In the genomic region with DNA sequence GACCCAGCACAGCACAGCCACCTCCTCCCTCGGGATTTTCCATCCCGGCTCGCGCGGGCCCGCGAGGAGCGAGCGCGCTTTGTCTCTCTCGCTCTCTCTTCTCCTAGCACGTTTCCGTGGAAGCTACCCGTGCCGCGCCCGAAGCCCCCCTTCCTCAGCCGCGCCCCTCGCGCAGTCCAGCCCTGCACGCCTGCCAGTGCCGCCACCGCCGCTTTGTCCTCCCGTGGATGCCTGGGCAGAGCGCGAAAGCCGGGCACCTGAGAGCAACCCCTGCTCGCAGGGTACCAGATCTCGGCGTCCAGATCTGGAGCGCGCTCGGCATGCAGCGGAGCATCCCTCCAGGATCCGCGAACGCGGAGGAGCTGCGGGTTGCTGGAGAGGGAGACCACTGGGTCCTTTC, we compare ENCODE assay signal across 7 mouse cellular contexts. TPM values are rescaled to one million over a fixed set of nuclear protein-coding genes. Genes with fewer than 3 reads are reported as not detected.
A peak's percentile ranks its signal among the peaks of the same experiment; 100 is the strongest.
DNase-seq lines count a peak whose midpoint lies in the region; ATAC-seq and TF ChIP-seq lines count a peak whose summit lies in the region.

No protein-coding gene starts in this region.

- H3K4me3 ChIP-seq in E14TG2a.4 (replicated peaks; ENCODE audit: low read length), result peak overlapping the region; percentile 77
- peak overlapping the region; percentile 43 to 44; a peak in 3 of 4 replicates for H3K4me3 ChIP-seq in ES-E14 (ENCODE audit: insufficient read depth in 1 of 2, low read depth in 1 of 2, low read length in 2 of 2, poor library complexity in 1 of 2, severe bottlenecking in 1 of 2)
- peak overlapping the region; percentile 64 for H3K4me3 ChIP-seq in forebrain, embryonic 10.5 days
- H3K4me3 ChIP-seq in intestine, embryonic 16.5 days (ENCODE audit: low read length), result peak overlapping the region; percentile 55
- H3K4me3 ChIP-seq in midbrain, embryonic 15.5 days, result peak overlapping the region; percentile 87

- no peak for DNase-seq in ES-E14 (ENCODE audit: low read depth, low spot score)
- DNase-seq in forebrain, embryonic 10.5 days (ENCODE audit: extremely low spot score, low spot score), result peak; percentile 26
- peak; percentile 22 for DNase-seq in testis, postnatal 14 days (ENCODE audit: low spot score)
- DNase-seq in gastrocnemius, adult 8-10 months (ENCODE audit: low spot score in 2 of 2), result no peak

- H3K27ac ChIP-seq in ES-E14 (ENCODE audit: insufficient read depth, low read depth, low read length, poor library complexity, severe bottlenecking), result no peak overlapping the region
- H3K27ac ChIP-seq in forebrain, embryonic 10.5 days, result peak overlapping the region; percentile 51
- no peak overlapping the region for H3K27ac ChIP-seq in intestine, embryonic 16.5 days (ENCODE audit: low read length)
- peak overlapping the region; percentile 90 for H3K27ac ChIP-seq in midbrain, embryonic 15.5 days

- H3K9ac ChIP-seq in ES-E14 (ENCODE audit: insufficient read depth, low read depth, low read length, poor library complexity, severe bottlenecking), result no peak overlapping the region
- H3K9ac ChIP-seq in intestine, embryonic 16.5 days (ENCODE audit: low read depth, low read length), result 0 out of 2 replicates have a peak overlapping the region, but pooled peaks have one; percentile 20
- peak overlapping the region; percentile 78 for H3K9ac ChIP-seq in midbrain, embryonic 15.5 days

- in situ Hi-C loops in ES-E14 (cut with MboI; ENCODE audit: low sequenced_read_pairs in 2 of 2, unreplicated experiment in 2 of 2), result no loop called here

- no peak for TF ChIP-seq CTCF in E14TG2a.4 (conservative IDR thresholded peaks at IDR 0.05; ENCODE audit: low read length)

- no peaks in the 10 kb centered on the region for H3K9me3 ChIP-seq in E14TG2a.4 (ENCODE audit: low read length)
- H3K9me3 ChIP-seq in ES-E14 (ENCODE audit: control insufficient read depth, insufficient read depth, low read depth, low read length), result no peaks in the 10 kb centered on the region
- H3K9me3 ChIP-seq in forebrain, embryonic 10.5 days, result no peaks in the 10 kb centered on the region
- no peaks in the 10 kb centered on the region for H3K9me3 ChIP-seq in intestine, embryonic 16.5 days (ENCODE audit: control insufficient read depth, low read length)
- H3K9me3 ChIP-seq in midbrain, embryonic 15.5 days, result no peaks in the 10 kb centered on the region

- H3K4me2 ChIP-seq in intestine, embryonic 16.5 days (ENCODE audit: low read depth, low read length), result peak overlapping the region; percentile 45
- H3K4me2 ChIP-seq in midbrain, embryonic 15.5 days, result peak overlapping the region; percentile 58

- ATAC-seq in intestine, embryonic 16.5 days, result no peak
- peak; percentile 60 for ATAC-seq in midbrain, embryonic 15.5 days (replicated peaks)

- H3K27me3 ChIP-seq in E14TG2a.4 (ENCODE audit: insufficient read depth, low read length), result peaks cover 43% of the 10 kb centered on the region
- H3K27me3 ChIP-seq in forebrain, embryonic 10.5 days (ENCODE audit: poor library complexity, severe bottlenecking), result peaks cover 32% of the 10 kb centered on the region
- peaks cover 18% of the 10 kb centered on the region; the same call in 1 of the 2 replicates for H3K27me3 ChIP-seq in intestine, embryonic 16.5 days (replicated peaks; ENCODE audit: control insufficient read depth, insufficient read depth, low read length)
- H3K27me3 ChIP-seq in midbrain, embryonic 15.5 days (replicated peaks), result no peaks in the 10 kb centered on the region

- H3K36me3 ChIP-seq in E14TG2a.4 (ENCODE audit: insufficient read depth, low read length), result no peaks in the 10 kb centered on the region
- H3K36me3 ChIP-seq in ES-E14 (ENCODE audit: control insufficient read depth, insufficient read depth, low read length, poor library complexity, severe bottlenecking), result no peaks in the 10 kb centered on the region
- no peaks in the 10 kb centered on the region for H3K36me3 ChIP-seq in forebrain, embryonic 10.5 days (replicated peaks)
- no peaks in the 10 kb centered on the region for H3K36me3 ChIP-seq in intestine, embryonic 16.5 days (ENCODE audit: control insufficient read depth, insufficient read depth, low read length)
- no peaks in the 10 kb centered on the region for H3K36me3 ChIP-seq in midbrain, embryonic 15.5 days (replicated peaks)

- H3K4me1 ChIP-seq in E14TG2a.4 (replicated peaks; ENCODE audit: low read depth, low read length) (peaks cover 35% of the 10 kb centered on the region), ES-E14 (ENCODE audit: control insufficient read depth in 2 of 2, insufficient read depth in 2 of 2, low read length in 2 of 2, poor library complexity in 1 of 2) (peaks cover 0 to 3% of the 10 kb centered on the region in 2 experiments; a peak in 2 of 4 replicates)
- H3K4me1 ChIP-seq in forebrain, embryonic 10.5 days, result peaks cover 36% of the 10 kb centered on the region
- H3K4me1 ChIP-seq in intestine, embryonic 16.5 days (ENCODE audit: control insufficient read depth, insufficient read depth, low read length), result peaks cover 8% of the 10 kb centered on the region
- H3K4me1 ChIP-seq in midbrain, embryonic 15.5 days, result peaks cover 33% of the 10 kb centered on the region

- whole genome bisulfite sequencing in forebrain, embryonic 10.5 days, result under 1% methylated on average over 41 of the region's 41 CpGs
- WGBS in intestine, embryonic 16.5 days, result 2% methylated on average over 41 of the region's 41 CpGs
- WGBS in midbrain, embryonic 15.5 days, result 2% methylated on average over 41 of the region's 41 CpGs

TF ChIP-seq in ES-E14, 5 proteins besides CTCF, POLR2A, EP300 and RAD21:
- no peak for TF ChIP-seq MAFK (IDR thresholded peaks at IDR 0.05; ENCODE audit: insufficient read depth, low read depth, low read length)
- TF ChIP-seq ZC3H11A (IDR thresholded peaks at IDR 0.05; ENCODE audit: borderline replicate concordance, low read depth, low read length), result no peak
- no peak for TF ChIP-seq HCFC1 (IDR thresholded peaks at IDR 0.05; ENCODE audit: borderline replicate concordance, insufficient read depth, low read length)
- no peak for TF ChIP-seq CHD2 (IDR thresholded peaks at IDR 0.05; ENCODE audit: low read depth, low read length)
- TF ChIP-seq ZNF384 (IDR thresholded peaks at IDR 0.05; ENCODE audit: low read depth, low read length), result no peak

RNA-seq across cellular contexts. Expression of a gene that starts 1.2 kb away (rescaled TPM):
- 0.94 and 1.7 TPM in 2 replicates for total RNA-seq in ES-E14 (2012; rRNA removed)
- polyA plus RNA-seq in forebrain, embryonic 10.5 days (2016; fragmentation: Nextera tagmentation; extraction: Ambion mirVana), result 5.3 and 6.2 TPM in 2 replicates
- polyA plus RNA-seq in intestine, embryonic 16.5 days (2015; fragmentation: Nextera tagmentation; extraction: Ambion mirVana), result 21.7 and 23.3 TPM in 2 replicates
- polyA plus RNA-seq in midbrain, embryonic 15.5 days (2015; fragmentation: Nextera tagmentation; extraction: Ambion mirVana), result 60.0 and 65.7 TPM in 2 replicates
- total RNA-seq in gastrocnemius, adult 8-10 months (2022), result 1 to 10 TPM in 1 of 4 experiments, under 1 TPM in 3; 0.53 to 1.0 (median 0.74) TPM

Comparison
In these comparisons a context has a peak if more than half of its experiments do, and no peak if none do; other contexts are left out.
1. DNase-seq: peak in forebrain, embryonic 10.5 days (single experiment) and testis, postnatal 14 days (single experiment); none in ES-E14 (single experiment) and gastrocnemius, adult 8-10 months (0 of 2).
2. H3K27ac ChIP-seq: peak in forebrain, embryonic 10.5 days (single experiment) and midbrain, embryonic 15.5 days (single experiment); none in ES-E14 (single experiment) and intestine, embryonic 16.5 days (single experiment).
3. Peak in every context shown above with its lines, with median percentiles within 50 percentile points of each other: H3K4me3 ChIP-seq.